Mouse (Mus musculus): Measurements from ENCODE around the gene Gm49320.

DNA sequence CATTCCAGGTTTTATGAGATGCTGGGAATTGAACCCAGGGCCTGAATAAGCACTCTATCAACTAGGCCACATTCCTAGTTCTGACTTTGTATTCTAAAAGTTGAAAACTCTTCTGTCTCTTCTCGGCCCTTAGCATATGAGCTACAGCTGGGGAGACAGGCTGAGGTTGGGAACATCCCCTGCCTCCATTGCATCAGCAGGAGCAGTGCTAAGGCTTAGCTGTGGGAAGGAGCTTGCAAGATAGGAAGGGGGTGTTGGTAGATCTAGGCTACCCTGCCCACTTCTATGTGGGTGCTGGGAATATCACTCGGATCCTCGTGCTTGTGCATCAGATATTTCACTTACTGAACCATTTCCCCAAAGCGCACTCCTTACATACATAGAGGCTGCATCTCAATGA, 10.7 kb upstream of the Gm49320 start:
- TF ChIP-seq CHD2 (IDR thresholded peaks at IDR 0.05; ENCODE audit: low read depth, low read length): no peak
- no peak for TF ChIP-seq ZC3H11A (IDR thresholded peaks at IDR 0.05; ENCODE audit: borderline replicate concordance, low read depth, low read length)
- TF ChIP-seq ZNF384 (IDR thresholded peaks at IDR 0.05; ENCODE audit: low read depth, low read length): no peak
- TF ChIP-seq HCFC1 (IDR thresholded peaks at IDR 0.05; ENCODE audit: borderline replicate concordance, insufficient read depth, low read length): no peak
- no peak for TF ChIP-seq MAFK (IDR thresholded peaks at IDR 0.05; ENCODE audit: insufficient read depth, low read depth, low read length)
